Mouse (Mus musculus): ENCODE measurements around the gene Ufd1. TPM values are rescaled to one million over a fixed set of nuclear protein-coding genes. Genes with fewer than 3 reads are reported as not detected.

Gene Ufd1
- polyA plus RNA-seq, 1 experiment = 61.5 TPM

DNA sequence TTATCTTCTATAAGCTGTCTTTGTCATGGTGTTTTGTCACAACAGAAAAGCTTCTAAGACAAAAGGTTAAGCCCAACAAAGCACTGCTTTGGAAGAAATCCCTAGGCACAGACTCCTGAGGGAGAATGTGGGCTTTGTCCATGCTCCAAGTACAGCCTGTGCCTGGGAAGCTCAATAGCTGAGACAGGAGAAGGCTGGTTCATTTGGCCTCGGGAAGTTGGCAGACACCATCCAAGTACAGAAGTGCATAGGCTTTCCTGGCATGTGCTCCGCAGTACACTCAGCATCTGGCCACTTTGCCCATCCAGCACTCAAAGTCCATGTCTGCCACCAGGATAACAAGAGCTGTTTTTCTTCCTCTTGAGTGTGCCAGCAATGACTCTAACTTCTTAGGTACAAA, 5.8 kb upstream of the Ufd1 start:
- H3K4me3 ChIP-seq (ENCODE audit: insufficient read depth, low read length) = no peak overlapping the region
- H3K27ac ChIP-seq (ENCODE audit: insufficient read depth, low read depth, low read length) = no peak overlapping the region
- peaks cover 5% of the 10 kb centered on the region for H3K4me1 ChIP-seq (ENCODE audit: control insufficient read depth, insufficient read depth, low read length)
- no peak for TF ChIP-seq POLR2A (IDR thresholded peaks at IDR 0.05; ENCODE audit: borderline replicate concordance, low read depth, low read length)
- TF ChIP-seq CTCF (IDR thresholded peaks at IDR 0.05; ENCODE audit: low read depth, low read length) = no peak

DNA sequence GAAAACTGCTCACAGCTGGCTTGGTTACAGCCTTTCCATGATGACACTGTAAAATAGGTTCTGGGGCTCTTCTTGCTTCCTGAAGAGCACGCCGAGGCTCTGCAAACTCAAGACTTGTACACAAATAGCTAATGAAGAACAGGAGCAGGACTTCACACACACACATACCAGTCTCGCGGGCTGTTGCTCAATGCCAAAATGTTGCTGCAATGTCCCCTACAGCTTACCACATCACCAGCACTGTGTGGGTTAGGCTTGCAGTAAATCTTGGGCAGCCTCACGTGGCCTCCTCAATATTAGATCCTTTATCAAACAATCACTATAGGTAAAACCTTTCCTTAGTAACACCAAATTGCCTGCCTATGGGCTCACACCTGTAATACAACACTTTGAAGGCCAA, 2.6 kb upstream of the Ufd1 start:
- H3K27ac ChIP-seq (ENCODE audit: insufficient read depth, low read depth, low read length) = peak overlapping the region; percentile 41
- no peak overlapping the region for H3K4me3 ChIP-seq (ENCODE audit: insufficient read depth, low read length)
- TF ChIP-seq POLR2A (IDR thresholded peaks at IDR 0.05; ENCODE audit: borderline replicate concordance, low read depth, low read length) = no peak
- no peak for TF ChIP-seq CTCF (IDR thresholded peaks at IDR 0.05; ENCODE audit: low read depth, low read length)
- H3K4me1 ChIP-seq (ENCODE audit: control insufficient read depth, insufficient read depth, low read length) = peaks cover 9% of the 10 kb centered on the region

DNA sequence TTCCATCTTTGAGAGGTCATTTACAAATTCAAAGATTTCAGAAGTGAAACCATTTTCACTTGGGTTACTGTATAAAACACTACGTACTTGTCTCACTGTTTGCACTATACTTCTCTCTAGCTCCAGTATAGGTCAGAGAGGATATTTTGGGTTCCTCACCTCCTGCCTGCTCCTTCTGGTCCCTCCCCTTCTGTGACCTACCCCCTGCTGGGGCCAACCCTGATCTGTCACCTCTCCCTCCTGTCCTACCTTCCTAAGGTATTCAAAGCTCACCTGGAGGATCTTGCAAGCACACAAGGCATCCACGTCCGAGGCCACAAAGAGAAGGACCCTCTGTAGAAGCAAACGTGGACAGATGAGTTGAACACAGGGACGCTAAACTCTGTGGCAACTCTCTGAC, 547 bp upstream of the Ufd1 start:
- peaks cover 9% of the 10 kb centered on the region for H3K4me1 ChIP-seq (ENCODE audit: control insufficient read depth, insufficient read depth, low read length)
- H3K4me3 ChIP-seq (ENCODE audit: insufficient read depth, low read length) = peak overlapping the region; percentile 96
- TF ChIP-seq CTCF (IDR thresholded peaks at IDR 0.05; ENCODE audit: low read depth, low read length) = no peak
- no peak for TF ChIP-seq POLR2A (IDR thresholded peaks at IDR 0.05; ENCODE audit: borderline replicate concordance, low read depth, low read length)
- no peak overlapping the region for H3K27ac ChIP-seq (ENCODE audit: insufficient read depth, low read depth, low read length)

DNA sequence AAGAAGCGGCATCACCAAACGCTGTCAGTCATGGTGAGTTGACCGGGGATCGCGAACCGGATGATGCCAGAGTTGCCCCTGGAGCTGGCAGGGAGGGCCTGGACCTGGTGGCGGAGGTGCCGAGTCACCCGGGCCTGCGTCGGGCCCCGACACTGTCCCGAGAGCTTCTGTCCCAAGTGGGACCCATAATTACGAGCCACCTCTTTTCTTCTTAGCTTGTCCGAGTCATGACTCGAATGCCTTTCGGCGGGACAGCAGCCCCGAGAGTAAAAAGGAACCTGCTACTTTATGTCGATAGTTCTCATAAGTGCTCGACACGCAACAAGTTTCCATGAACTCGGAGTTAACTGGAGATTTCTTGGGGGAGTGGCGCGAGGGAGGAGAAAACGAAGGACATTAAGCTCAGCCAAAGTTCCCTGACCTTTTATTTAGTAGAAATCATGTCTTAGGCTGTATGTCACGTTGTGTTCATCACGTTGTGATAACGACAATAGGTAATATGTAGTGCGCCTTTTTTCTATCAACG, 869 bp downstream of the Ufd1 start:
- Histone ChIP-seq H3K4me1 (ENCODE audit: control insufficient read depth, insufficient read depth, low read length) (peaks cover 9% of the 10 kb centered on the region), H3K4me3 (ENCODE audit: insufficient read depth, low read length) (peak overlapping the region; percentile 96), H3K27ac (ENCODE audit: insufficient read depth, low read depth, low read length) (peak overlapping the region; percentile 76)
- no peak for TF ChIP-seq POLR2A (IDR thresholded peaks at IDR 0.05; ENCODE audit: borderline replicate concordance, low read depth, low read length)
- TF ChIP-seq CTCF (IDR thresholded peaks at IDR 0.05; ENCODE audit: low read depth, low read length) = no peak

DNA sequence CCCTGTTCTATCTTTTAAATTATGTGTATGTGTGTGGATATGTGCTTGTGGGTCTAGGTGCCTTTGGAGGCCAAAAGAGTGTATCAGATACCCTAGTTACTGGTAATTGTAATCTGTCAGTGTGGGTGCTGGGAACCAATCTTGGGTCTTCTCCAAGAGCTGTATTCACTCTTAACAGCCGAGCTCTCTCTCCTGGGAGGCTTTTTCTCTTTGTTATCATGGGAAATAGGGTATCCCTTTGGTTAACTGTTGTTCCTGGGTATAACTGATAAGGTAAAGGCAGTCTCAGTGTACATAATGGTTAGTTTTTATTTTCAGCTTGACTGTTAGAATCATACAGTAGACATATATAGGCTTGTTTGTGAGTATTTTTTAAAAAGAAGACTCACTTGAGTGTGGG, 10.8 kb downstream of the Ufd1 start:
- Histone ChIP-seq H3K4me1 (ENCODE audit: control insufficient read depth, insufficient read depth, low read length) (no peaks in the 10 kb centered on the region), H3K4me3 (ENCODE audit: insufficient read depth, low read length) (no peak overlapping the region), H3K27ac (ENCODE audit: insufficient read depth, low read depth, low read length) (no peak overlapping the region)
- no peak for TF ChIP-seq POLR2A (IDR thresholded peaks at IDR 0.05; ENCODE audit: borderline replicate concordance, low read depth, low read length)
- no peak for TF ChIP-seq CTCF (IDR thresholded peaks at IDR 0.05; ENCODE audit: low read depth, low read length)

DNA sequence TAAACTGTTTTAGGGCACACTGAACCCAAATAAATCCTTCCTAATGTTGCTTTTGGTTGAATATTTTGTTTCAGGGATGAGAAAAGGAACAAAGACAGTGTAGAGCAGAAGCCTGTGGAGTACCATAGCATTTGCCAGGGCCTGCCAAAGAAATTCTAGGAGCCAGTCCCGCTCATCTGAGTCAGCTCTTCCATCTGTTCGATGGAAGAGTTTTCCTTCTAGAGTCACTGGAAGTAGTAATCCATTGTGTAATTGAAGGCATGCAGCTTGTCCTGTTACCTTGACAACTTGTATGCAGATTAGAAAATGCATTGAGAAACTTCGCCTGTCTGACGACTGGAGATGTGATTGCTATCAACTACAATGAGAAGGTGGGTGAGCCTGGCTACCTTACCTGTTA, 11.3 kb downstream of the Ufd1 start:
- Histone ChIP-seq H3K27ac (ENCODE audit: insufficient read depth, low read depth, low read length) (no peak overlapping the region), H3K4me3 (ENCODE audit: insufficient read depth, low read length) (no peak overlapping the region), H3K4me1 (ENCODE audit: control insufficient read depth, insufficient read depth, low read length) (no peaks in the 10 kb centered on the region)
- no peak for TF ChIP-seq POLR2A (IDR thresholded peaks at IDR 0.05; ENCODE audit: borderline replicate concordance, low read depth, low read length)
- no peak for TF ChIP-seq CTCF (IDR thresholded peaks at IDR 0.05; ENCODE audit: low read depth, low read length)

DNA sequence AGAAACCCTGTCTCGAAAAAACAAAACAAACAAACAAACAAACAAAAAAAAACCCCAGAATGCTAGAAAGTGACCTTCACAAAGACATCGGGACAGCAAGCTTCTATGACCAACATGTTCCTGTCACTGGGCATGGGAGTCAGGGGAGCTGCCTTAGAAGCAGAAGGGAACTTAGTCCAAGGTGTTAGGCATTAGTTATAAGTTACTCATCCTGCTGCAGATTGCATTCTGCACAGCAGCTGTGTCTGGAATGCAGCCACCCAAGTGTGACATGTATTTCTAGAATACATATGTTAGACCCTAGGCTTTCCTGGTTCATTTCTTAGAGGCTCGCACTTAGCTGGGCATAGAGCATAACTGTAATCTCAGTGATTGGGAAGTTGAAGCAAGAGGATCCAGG, 17.1 kb downstream of the Ufd1 start:
- H3K4me1 ChIP-seq (ENCODE audit: control insufficient read depth, insufficient read depth, low read length) = no peaks in the 10 kb centered on the region
- TF ChIP-seq CTCF (IDR thresholded peaks at IDR 0.05; ENCODE audit: low read depth, low read length) = no peak
- no peak for TF ChIP-seq POLR2A (IDR thresholded peaks at IDR 0.05; ENCODE audit: borderline replicate concordance, low read depth, low read length)
- no peak overlapping the region for H3K4me3 ChIP-seq (ENCODE audit: insufficient read depth, low read length)
- no peak overlapping the region for H3K27ac ChIP-seq (ENCODE audit: insufficient read depth, low read depth, low read length)

DNA sequence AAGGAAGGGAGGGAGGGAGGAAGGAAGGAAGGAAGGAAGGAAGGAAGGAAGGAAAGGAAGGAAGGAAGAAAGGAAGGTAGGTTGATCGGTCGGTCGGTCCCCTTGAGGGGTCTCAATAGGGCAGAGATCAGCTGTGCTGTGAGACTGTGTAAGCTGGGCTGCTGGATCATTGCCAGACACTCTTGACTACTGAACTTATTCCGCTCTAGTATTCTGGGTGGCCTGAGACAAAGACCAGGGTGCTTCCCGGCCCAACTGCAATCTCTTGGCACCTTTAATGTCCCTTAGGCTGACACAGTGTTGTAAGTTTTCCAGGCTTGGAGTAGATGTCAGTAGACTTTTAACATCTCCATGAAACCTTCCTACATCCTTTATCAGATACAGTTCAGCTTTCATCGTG, 17.5 kb downstream of the Ufd1 start:
- Histone ChIP-seq H3K4me1 (ENCODE audit: control insufficient read depth, insufficient read depth, low read length) (no peaks in the 10 kb centered on the region), H3K27ac (ENCODE audit: insufficient read depth, low read depth, low read length) (no peak overlapping the region), H3K4me3 (ENCODE audit: insufficient read depth, low read length) (no peak overlapping the region)
- TF ChIP-seq POLR2A (IDR thresholded peaks at IDR 0.05; ENCODE audit: borderline replicate concordance, low read depth, low read length) = no peak

DNA sequence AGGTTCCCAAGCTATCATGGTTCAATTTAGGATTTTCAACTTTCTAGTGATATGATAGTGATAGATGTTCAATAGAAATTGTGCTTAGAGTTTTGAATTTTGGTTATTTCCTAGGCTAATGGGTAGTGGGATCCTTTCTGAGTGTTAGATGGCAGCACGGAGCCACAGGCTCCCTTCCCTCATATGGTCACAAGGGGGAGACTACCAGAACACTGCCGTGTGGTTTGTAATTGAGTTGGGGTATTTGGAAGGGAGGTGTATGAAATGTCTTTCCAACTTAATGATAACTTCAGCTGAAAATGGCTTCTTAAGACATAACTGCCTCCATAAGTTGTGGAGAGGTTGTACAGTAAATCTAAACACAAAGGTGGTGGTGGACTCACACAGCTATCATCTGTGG, 21.9 kb downstream of the Ufd1 start:
- Histone ChIP-seq H3K4me1 (ENCODE audit: control insufficient read depth, insufficient read depth, low read length) (peaks cover 3% of the 10 kb centered on the region; the same call in 1 of the 2 replicates), H3K27ac (ENCODE audit: insufficient read depth, low read depth, low read length) (no peak overlapping the region), H3K4me3 (ENCODE audit: insufficient read depth, low read length) (no peak overlapping the region)
- TF ChIP-seq POLR2A (IDR thresholded peaks at IDR 0.05; ENCODE audit: borderline replicate concordance, low read depth, low read length) = no peak
- no peak for TF ChIP-seq CTCF (IDR thresholded peaks at IDR 0.05; ENCODE audit: low read depth, low read length)

DNA sequence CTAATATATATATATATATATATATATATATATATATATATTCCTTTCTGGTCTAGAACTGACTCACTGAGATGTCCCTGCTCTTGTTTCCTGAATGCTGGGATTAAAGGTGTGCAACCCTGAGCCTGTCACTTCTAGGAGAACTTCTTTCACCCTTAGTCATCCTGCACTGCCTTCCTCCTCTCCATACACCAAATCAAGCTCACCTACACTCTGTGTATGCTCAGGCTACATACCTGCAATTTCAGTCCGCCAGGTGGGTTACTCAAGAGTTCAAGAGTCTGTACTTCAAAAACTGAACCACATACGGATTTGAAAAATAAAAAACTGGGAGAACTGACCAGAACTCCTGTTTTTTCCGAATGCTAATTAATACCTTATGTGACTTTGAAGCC, 24.5 kb downstream of the Ufd1 start:
- Histone ChIP-seq H3K4me1 (ENCODE audit: control insufficient read depth, insufficient read depth, low read length) (peaks cover 3% of the 10 kb centered on the region; the same call in 1 of the 2 replicates), H3K27ac (ENCODE audit: insufficient read depth, low read depth, low read length) (no peak overlapping the region), H3K4me3 (ENCODE audit: insufficient read depth, low read length) (peak overlapping the region; percentile 91)
- TF ChIP-seq CTCF (IDR thresholded peaks at IDR 0.05; ENCODE audit: low read depth, low read length) (no peak), POLR2A (IDR thresholded peaks at IDR 0.05; ENCODE audit: borderline replicate concordance, low read depth, low read length) (no peak)

All from bone marrow macrophage, adult 2 months (primary cell).